Mouse (Mus musculus): ENCODE measurements around the gene Gm14190.

DNA sequence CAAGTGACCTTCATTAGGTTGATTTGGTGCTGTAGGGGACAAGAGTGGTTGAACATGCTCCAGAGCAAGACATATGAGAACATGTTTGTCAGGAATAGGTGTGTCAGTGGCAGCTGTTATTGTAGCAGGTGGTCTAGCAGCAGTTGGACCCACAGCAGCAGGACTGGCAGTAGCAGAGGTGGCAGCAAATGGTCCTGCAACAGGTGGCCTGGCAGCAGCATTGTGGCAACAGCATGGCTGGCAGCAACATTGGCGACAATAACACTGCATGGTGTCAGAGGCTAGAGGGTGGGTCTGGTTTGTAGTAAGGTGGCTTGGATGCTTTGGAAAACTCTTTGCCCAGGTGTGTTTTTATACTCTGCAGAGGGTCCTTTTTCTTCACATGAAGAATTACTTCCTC is 28.2 kb upstream of the Gm14190 start:
- TF ChIP-seq POLR2A (IDR thresholded peaks at IDR 0.05; ENCODE audit: insufficient read depth, low read length) (no peak), CTCF (IDR thresholded peaks at IDR 0.05; ENCODE audit: low read depth, low read length) (no peak)

All from ES-Bruce4 (cell line).